Mouse (Mus musculus): Measurements from ENCODE around the gene Dnajc13.

DNA sequence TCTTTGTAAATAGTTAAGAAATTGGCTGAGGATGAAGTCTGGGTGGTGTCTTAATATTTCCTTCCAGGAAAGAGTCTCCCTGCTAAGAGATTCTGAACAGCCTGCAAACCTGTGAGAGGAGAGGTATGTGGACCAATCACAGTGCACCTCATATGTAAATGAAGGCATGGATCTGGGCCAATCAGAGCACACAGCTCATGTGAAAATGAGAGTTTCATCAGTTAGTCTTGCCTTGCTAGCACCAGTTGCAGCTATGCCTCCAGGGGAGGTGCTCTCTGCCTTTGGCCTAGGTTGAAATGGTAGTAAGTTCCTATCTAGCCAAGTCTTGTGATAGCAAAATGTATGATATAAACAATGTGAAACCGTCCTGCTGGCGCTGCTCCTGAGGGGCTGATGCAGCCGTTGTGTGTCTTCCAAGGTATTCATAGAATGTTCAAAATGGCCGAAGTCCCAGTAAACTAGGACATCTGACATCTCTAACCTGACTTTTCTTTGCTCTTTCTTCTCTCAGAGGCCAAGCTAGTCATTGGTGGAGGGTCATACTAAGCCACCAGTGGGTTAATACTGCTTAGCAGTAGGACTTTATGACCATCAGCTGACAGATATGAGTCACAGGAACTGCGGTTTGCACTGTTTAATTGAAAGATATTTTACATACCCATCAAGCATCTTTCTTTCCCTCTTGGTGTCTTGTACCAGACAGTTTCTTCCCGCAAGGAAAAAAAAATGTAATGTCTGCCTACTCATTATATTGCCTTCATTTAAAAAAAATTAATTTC lies 42.8 kb upstream of the Dnajc13 start:
- TF ChIP-seq CTCF (IDR thresholded peaks at IDR 0.05) (no peak), EP300 (IDR thresholded peaks at IDR 0.05) (no peak)

Measured in lung, postnatal 0 days (tissue).